Mouse (Mus musculus) liver, adult 2 months (tissue): ENCODE results near the gene Erich3. TPM values are rescaled to one million over a fixed set of nuclear protein-coding genes. Genes with fewer than 3 reads are reported as not detected.
"Not testable (repeated sequence)": the region's sequence is repeated elsewhere in the genome, so short reads cannot be mapped to it uniquely, and the experiment has no call there.

ENCODE experiments used
- DNase-seq: peaks from one replicate; pipeline ENCODE4 v3.0.0-alpha.2; 2011; ENCODE audit warnings: low read depth, low spot score; ENCODE audit errors: extremely low read depth
- H3K27ac ChIP-seq: fragments of 200-500 bp; replicated peaks from 2 replicates; pipeline ENCODE4 v1.5.1; 2012; ENCODE audit warnings: low read depth, mild to moderate bottlenecking, control low read depth, inconsistent platforms, low read length; ENCODE audit not compliant: insufficient read depth
- H3K27me3 ChIP-seq: fragments of 200-500 bp; 2 replicates; pipeline ENCODE4 v1.6.1; 2012; ENCODE audit warnings: mild to moderate bottlenecking, moderate library complexity, low read length, inconsistent platforms; ENCODE audit not compliant: control insufficient read depth, insufficient read depth
- H3K36me3 ChIP-seq: fragments of 200-500 bp; 2 replicates; pipeline ENCODE4 v1.6.1; 2012; ENCODE audit warnings: low read length, inconsistent platforms; ENCODE audit not compliant: control insufficient read depth, insufficient read depth
- H3K4me1 ChIP-seq: fragments of 200-500 bp; 2 replicates; pipeline ENCODE4 v1.6.1; 2011; ENCODE audit warnings: low read length; ENCODE audit not compliant: control insufficient read depth, insufficient read depth
- H3K4me3 ChIP-seq: fragments of 200-500 bp; 2 replicates; pipeline ENCODE4 v1.5.1; 2011; ENCODE audit warnings: low read depth, mild to moderate bottlenecking, control low read depth, low read length, moderate library complexity; ENCODE audit not compliant: insufficient read depth
- H3K79me2 ChIP-seq: fragments of 200-500 bp; 2 replicates; pipeline ENCODE4 v1.6.1; 2012; ENCODE audit warnings: inconsistent platforms, mild to moderate bottlenecking, low read length, moderate library complexity; ENCODE audit not compliant: control insufficient read depth, insufficient read depth
- H3K9ac ChIP-seq: fragments of 200-500 bp; 2 replicates; pipeline ENCODE4 v1.6.1; 2012; ENCODE audit warnings: low read depth, mild to moderate bottlenecking, control low read depth, inconsistent platforms, low read length
- CTCF ChIP-seq: fragments of 200-500 bp; IDR thresholded peaks from 2 replicates; pipeline ENCODE4 v1.5.1; 2011; ENCODE audit warnings: low read depth, low read length, control low read depth
- POLR2A ChIP-seq: fragments of 200-500 bp; IDR thresholded peaks from 2 replicates; pipeline ENCODE4 v1.6.1; 2011; ENCODE audit warnings: low read length, control low read depth; ENCODE audit not compliant: insufficient read depth; ENCODE audit errors: extremely low read depth
- WGBS: fragments of 180-500 bp; shearing (Covaris S2); methylation state at CpG from one replicate; pipeline ENCODE4 v1.1.7; 2018; 5-methylcytosine and 5-hydroxymethylcytosine counted together
- polyA plus RNA-seq: library from polyadenylated mRNA; depleted of rRNA; stranded (reverse); fragments of >200 nt; gene quantifications from 2 replicates; pipeline ENCODE4 v1.2.3, GENCODE M21; 2012; rRNA removed
- total RNA-seq: library from RNA; depleted of rRNA; stranded (reverse); fragments of >200 nt; gene quantifications from 2 replicates; pipeline ENCODE4 v1.2.3, GENCODE M21; 2014; rRNA removed

Gene Erich3
- total RNA-seq: 0.09 and 0.13 TPM in 2 replicates
- polyA plus RNA-seq: not detected in 2 replicates

- Histone ChIP-seq H3K27ac (no peak within 1 kb of the TSS), H3K4me3 (no peak within 1 kb of the TSS), H3K27me3 (peaks cover 15% of the 10 kb centered on the region; the same call in 1 of the 2 replicates), H3K9ac (no peak within 1 kb of the TSS), H3K79me2 (no peaks in the 10 kb centered on the region), H3K36me3 (no peaks in the 10 kb centered on the region), H3K4me1 (no peaks in the 10 kb centered on the region)
- WGBS: 34% methylated on average over 6 of the region's 7 CpGs
- no peak for DNase-seq
- TF ChIP-seq POLR2A (no peak), CTCF (no peak)
These were observed at the start of gene Erich3 for GRCm38 (mm10) chr3:154663545-154663944. TSS of gene Erich3 (plus strand) at chr3:154663859.

GRCm38 (mm10) chr3:154614771-154615170, 48.9 kb upstream of the Erich3 start:
- TF ChIP-seq POLR2A (no peak), CTCF (no peak)
- no peak for DNase-seq
- 96% methylated on average over 8 of the region's 8 CpGs for whole genome bisulfite sequencing

GRCm38 (mm10) chr3:154615304-154615703, 48.4 kb upstream of the Erich3 start:
- H3K4me3 ChIP-seq: no peak overlapping the region
- H3K4me1 ChIP-seq: no peaks in the 10 kb centered on the region
- no peaks in the 10 kb centered on the region for H3K79me2 ChIP-seq
- TF ChIP-seq CTCF (no peak), POLR2A (no peak)
- no peaks in the 10 kb centered on the region for H3K27me3 ChIP-seq
- H3K9ac ChIP-seq: no peak overlapping the region
- H3K36me3 ChIP-seq: peaks cover 23% of the 10 kb centered on the region
- 96% methylated on average over 7 of the region's 7 CpGs for WGBS
- H3K27ac ChIP-seq: no peak overlapping the region
- no peak for DNase-seq

More at GRCm38 (mm10) chr3:154614771-154615170, 48.9 kb upstream of the Erich3 start:
- H3K79me2 ChIP-seq: no peaks in the 10 kb centered on the region
- no peaks in the 10 kb centered on the region for H3K4me1 ChIP-seq
- peaks cover 24% of the 10 kb centered on the region for H3K36me3 ChIP-seq
- H3K27ac ChIP-seq: no peak overlapping the region
- H3K4me3 ChIP-seq: no peak overlapping the region
- no peak overlapping the region for H3K9ac ChIP-seq
- H3K27me3 ChIP-seq: no peaks in the 10 kb centered on the region

- 69% methylated on average over 4 of the region's 4 CpGs for WGBS
- Histone ChIP-seq H3K9ac (no peak overlapping the region), H3K4me1 (no peaks in the 10 kb centered on the region), H3K27me3 (no peaks in the 10 kb centered on the region), H3K36me3 (peaks cover 21% of the 10 kb centered on the region), H3K4me3 (no peak overlapping the region), H3K79me2 (no peaks in the 10 kb centered on the region), H3K27ac (no peak overlapping the region)
- no peak for DNase-seq
- TF ChIP-seq POLR2A (no peak), CTCF (no peak)
These were observed 47.6 kb upstream of the Erich3 start for GRCm38 (mm10) chr3:154616106-154616505.

- TF ChIP-seq POLR2A: no peak
- no peak for TF ChIP-seq CTCF
- Histone ChIP-seq H3K27me3 (no peaks in the 10 kb centered on the region), H3K4me1 (no peaks in the 10 kb centered on the region), H3K4me3 (no peak overlapping the region), H3K9ac (no peak overlapping the region), H3K79me2 (no peaks in the 10 kb centered on the region), H3K27ac (no peak overlapping the region), H3K36me3 (peaks cover 6% of the 10 kb centered on the region; the same call in 1 of the 2 replicates)
- no peak for DNase-seq
These were observed 35.4 kb upstream of the Erich3 start for GRCm38 (mm10) chr3:154628284-154628683.

GRCm38 (mm10) chr3:154631281-154631680, 32.4 kb upstream of the Erich3 start:
- not testable (repeated sequence) for H3K4me1 ChIP-seq, H3K27me3 ChIP-seq, H3K79me2 ChIP-seq, H3K27ac ChIP-seq, H3K36me3 ChIP-seq, DNase-seq, H3K4me3 ChIP-seq, H3K9ac ChIP-seq
- WGBS: 88% methylated on average over 2 of the region's 2 CpGs
